Mouse (Mus musculus): Measurements from ENCODE around the gene Veph1.

The Veph1 gene

DNA sequence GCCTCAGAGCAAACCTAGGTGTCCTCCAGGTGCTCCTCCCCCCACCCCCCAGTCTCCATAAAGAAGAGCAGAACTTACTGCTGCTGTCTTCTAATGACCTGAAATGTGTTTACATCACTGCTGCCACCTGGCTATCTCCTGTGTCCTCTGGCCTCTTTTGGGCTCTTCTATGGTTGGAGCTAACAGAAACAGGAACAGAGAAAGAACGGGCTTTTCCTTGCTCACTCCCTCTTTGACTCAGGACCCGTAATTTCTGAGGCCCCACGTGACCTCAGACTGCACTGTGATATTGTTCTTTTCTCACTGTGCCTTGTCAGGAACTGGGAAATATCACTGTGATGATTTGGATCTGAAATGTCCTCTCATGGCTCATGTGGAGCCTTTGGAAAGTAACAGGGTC, 271.2 kb downstream of the Veph1 start:
- DNase-seq (ENCODE audit: extremely low read depth, low read depth) = no peak

DNA sequence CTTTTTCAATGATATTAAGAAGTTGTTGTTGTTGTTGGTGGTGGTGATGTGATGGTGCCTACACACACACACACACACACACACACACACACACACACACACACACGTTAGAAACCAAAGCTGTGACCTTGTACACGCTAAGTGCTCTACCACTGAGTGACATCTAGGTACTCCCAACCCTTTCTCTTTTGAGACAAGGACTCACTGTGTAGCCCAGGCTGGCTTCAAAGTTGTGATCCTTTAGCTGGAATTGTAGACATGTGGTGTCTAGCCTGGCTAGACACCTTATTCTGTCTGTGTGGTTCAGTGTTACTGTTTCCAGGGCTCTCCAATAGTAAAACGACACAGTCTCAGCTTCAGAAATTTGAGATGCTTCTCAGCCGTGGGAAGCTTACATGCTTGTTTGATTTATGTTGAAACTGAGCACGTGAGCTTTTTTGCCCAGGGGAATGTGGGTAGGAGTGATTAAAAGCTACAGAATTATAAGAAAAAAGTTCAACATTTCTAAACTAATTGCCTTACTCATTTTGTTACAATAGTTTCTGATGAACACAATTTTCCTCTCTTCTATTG, 272.3 kb downstream of the Veph1 start:
- DNase-seq (ENCODE audit: extremely low read depth, low read depth) = no peak

DNA sequence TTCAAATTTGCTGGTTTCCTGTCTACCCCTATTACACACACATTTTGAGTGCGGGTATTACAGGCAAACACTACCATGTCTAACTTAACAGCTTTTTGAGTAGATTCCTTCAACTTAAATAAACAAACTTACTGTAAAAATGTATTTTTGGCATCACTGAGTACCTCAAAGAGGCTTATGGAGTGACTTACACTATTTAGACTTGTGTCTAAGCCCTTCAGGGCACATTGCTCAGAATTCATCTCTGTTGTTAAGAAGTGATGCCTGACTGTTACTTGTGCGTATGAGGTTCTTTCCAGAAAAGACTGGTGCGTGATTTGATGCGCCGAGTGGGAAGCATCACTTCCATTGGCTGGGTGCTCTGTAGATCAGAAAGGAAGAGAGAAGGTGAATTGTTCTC, 277.5 kb downstream of the Veph1 start:
- DNase-seq (ENCODE audit: extremely low read depth, low read depth) = no peak

DNA sequence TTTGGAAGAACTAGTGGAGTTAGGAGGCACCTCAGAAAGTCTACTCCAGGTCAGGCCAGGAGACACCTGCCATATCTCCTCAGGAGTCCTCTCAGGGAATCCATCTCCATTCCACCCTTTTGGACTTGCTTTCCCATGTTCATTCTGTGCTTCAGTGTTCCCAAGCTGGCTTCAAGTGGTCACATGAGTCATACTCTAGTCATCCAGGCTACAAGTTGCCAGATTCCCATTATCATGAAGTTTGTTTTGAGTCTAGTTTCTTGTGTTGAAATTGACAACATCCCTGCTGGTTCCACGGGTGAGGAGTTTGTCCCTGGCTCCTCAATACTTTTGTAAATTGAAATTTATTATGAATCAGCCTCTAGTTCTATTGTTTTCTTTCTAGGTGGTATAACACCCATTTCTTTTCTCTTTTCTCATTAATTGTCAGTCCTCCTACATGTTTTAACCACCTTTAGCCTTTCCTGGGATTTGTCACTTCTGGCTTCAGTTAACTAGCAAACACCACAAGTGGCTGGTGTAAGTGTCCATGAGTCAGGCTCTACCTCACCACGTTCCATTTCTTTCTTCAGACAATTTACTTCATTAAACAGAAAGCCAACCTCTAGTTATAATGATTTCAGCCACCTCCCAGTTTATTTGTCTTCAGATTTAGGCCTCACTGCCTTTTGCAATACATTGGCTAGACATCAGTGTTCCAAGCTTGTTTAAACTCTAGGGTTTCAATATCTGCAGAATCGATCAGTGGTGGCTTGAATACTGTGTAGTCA, 288.8 kb downstream of the Veph1 start:
- no peak for DNase-seq (ENCODE audit: extremely low read depth, low read depth)

DNA sequence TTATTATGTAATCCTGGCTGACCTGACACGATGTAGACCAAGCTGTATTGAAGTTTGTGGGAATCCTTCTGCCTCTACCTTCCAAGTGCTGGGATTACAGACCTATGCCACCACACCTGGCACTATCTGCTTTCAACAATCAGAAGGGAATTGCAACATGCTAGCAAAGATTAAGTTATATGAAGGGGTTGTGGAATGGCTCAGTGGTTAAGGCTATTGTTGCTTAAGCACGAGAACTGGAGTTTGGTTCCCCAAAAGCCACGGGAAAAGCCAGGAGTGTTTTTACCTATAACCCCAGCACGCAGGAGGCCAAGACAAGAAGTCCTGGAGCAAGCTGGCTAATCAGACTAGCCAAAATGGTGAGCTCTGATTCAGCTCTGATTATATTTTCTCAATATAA, 291.6 kb downstream of the Veph1 start:
- DNase-seq (ENCODE audit: extremely low read depth, low read depth) = no peak

DNA sequence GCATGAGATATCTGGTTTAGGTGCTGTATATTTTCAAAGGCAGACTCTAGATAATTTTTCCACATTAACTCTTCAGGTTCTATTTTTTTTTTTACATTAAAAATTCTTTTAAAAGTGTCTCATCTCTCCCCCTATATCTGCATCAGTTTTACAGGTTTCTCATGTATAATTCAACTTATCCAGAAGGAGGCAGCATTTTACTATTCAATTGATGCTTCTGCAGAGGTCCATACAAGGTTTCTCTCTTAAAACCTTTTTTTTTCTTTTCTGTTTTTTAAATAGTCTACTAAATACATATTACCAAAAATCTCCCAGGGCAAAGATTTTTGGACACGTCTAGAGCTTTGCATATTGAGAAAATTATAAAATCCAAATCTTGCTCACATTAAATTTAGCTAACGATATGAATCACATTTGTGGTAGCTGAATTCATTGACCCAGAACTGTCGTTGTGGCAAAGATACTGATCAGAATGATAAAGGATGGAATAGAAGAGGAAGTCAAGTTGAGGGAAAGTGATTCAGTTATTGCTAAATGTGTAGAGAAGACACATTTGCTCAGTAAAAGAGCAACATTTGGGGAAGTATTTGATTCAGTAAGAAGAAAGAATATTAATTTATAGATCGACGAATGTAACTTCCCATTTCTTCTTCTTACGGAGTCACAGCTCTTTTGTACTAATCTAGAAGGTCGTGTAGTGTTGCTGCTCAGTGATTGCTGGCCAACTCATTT, 292.3 kb downstream of the Veph1 start:
- DNase-seq (ENCODE audit: extremely low read depth, low read depth) = no peak
